Mouse (Mus musculus) frontal cortex, postnatal 25 days (tissue): ENCODE results near the gene Crct1.

Experiments used
- DNase-seq, 2 experiments: peaks; one replicate each; pipeline ENCODE4 v3.0.0; 2022; ENCODE audit warnings: low spot score in 2 of 2

Gene Crct1

GRCm38 (mm10) chr3:93015460-93016104, at the start of gene Crct1:
Gene Crct1, minus strand, starts transcription at chr3:93015687.
- no peak for DNase-seq

GRCm38 (mm10) chr3:93052826-93053474, 37.5 kb upstream of the Crct1 start:
- DNase-seq: no peak

- no peak for DNase-seq
Observed at GRCm38 (mm10) chr3:93050182-93050581, 34.7 kb upstream of the Crct1 start.

GRCm38 (mm10) chr3:93031450-93031849, 16.0 kb upstream of the Crct1 start:
- DNase-seq: peak in 1 of 2 experiments; percentile 32

- DNase-seq: no peak
Observed at GRCm38 (mm10) chr3:93025486-93025885, 10.0 kb upstream of the Crct1 start.

- DNase-seq: no peak
Observed at GRCm38 (mm10) chr3:93023411-93024184, 8.1 kb upstream of the Crct1 start.

- DNase-seq: no peak
Observed at GRCm38 (mm10) chr3:93021171-93021570, 5.7 kb upstream of the Crct1 start.

GRCm38 (mm10) chr3:93018960-93019359, 3.5 kb upstream of the Crct1 start, which contains the start of gene Lce1m:
Gene Lce1m, minus strand, starts transcription at chr3:93019060.
- no peak for DNase-seq

GRCm38 (mm10) chr3:93014871-93015270, 616 bp downstream of the Crct1 start:
- no peak for DNase-seq

- peak; percentile 14 to 26 for DNase-seq
Observed at GRCm38 (mm10) chr3:93014378-93014801, 1.1 kb downstream of the Crct1 start.

- no peak for DNase-seq
Observed at GRCm38 (mm10) chr3:93002843-93003242, 12.6 kb downstream of the Crct1 start.

- no peak for DNase-seq
Observed at GRCm38 (mm10) chr3:93000621-93001020, 14.9 kb downstream of the Crct1 start.

- peak; percentile 55 to 62 for DNase-seq
Observed at GRCm38 (mm10) chr3:92998691-92999090, 16.8 kb downstream of the Crct1 start.

- DNase-seq: no peak
Observed at GRCm38 (mm10) chr3:92991926-92992325, 23.6 kb downstream of the Crct1 start, which contains the start of gene Lce3f. Gene Lce3f, plus strand, starts transcription at chr3:92992226.

GRCm38 (mm10) chr3:92978484-92978883, 37.0 kb downstream of the Crct1 start:
- no peak for DNase-seq

- DNase-seq: no peak
Observed at GRCm38 (mm10) chr3:92966761-92967160, 48.7 kb downstream of the Crct1 start, which contains the start of gene Lce3e. Gene Lce3e, plus strand, starts transcription at chr3:92967061.
